ENCODE assay signal across 20 mouse cellular contexts in the genomic region with DNA sequence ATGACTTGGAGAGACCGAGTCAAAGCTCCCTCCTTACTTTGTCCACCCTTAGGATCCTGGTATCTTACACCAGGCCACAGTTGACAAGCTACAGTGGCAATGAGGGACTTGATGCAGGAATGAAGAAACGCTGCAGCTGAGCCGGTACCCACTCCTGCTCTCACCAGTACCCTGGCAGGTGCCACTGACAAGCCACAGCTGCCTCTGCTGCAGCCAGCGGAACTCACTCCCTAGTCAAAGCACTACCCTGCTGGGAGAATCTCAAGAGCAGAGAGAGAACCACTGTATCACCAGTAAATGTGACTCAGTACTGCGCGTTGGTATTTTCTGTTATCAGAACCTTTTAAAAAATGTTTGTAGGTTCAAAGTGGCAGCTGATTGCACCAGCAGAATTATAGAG.
"Had no signal": no experiment of that assay in that cellular context is flagged by ENCODE, and none has a peak within 500 bp of the region (broad histone marks: within the 10 kb centered on the region; RNA-seq: fewer than 3 reads in every experiment).

No protein-coding gene starts in this region.

- DNase-seq: kidney, adult 9 months; kidney, postnatal 14 days; kidney, postnatal 4 days; left cerebral cortex, postnatal 4 days; liver, postnatal 0 days; lung, postnatal 10 days; lung, postnatal 4 days; midbrain, embryonic 14.5 days; retina, postnatal 1 day; right cerebral cortex, postnatal 25 days; spleen, adult 18-20 months; thymus, postnatal 25 days had no signal

- H3K4me2 ChIP-seq: limb, embryonic 12.5 days; limb, embryonic 15.5 days; liver, embryonic 11.5 days; lung, embryonic 15.5 days; midbrain, embryonic 11.5 days; neural tube, embryonic 12.5 days; stomach, embryonic 15.5 days had no signal

- ATAC-seq: liver, postnatal 0 days had no signal

- H3K9me3 ChIP-seq: limb, embryonic 12.5 days; limb, embryonic 15.5 days; lung, embryonic 15.5 days; neural tube, embryonic 12.5 days; stomach, embryonic 15.5 days had no signal

- H3K36me3 ChIP-seq: limb, embryonic 12.5 days; limb, embryonic 15.5 days; lung, embryonic 15.5 days; neural tube, embryonic 12.5 days; stomach, embryonic 15.5 days had no signal

- H3K9ac ChIP-seq: limb, embryonic 12.5 days; limb, embryonic 15.5 days; liver, embryonic 14.5 days; liver, postnatal 0 days; lung, embryonic 15.5 days; neural tube, embryonic 12.5 days; stomach, embryonic 15.5 days had no signal

- H3K27ac ChIP-seq: limb, embryonic 12.5 days; limb, embryonic 15.5 days; liver, embryonic 14.5 days; lung, embryonic 15.5 days; neural tube, embryonic 12.5 days; stomach, embryonic 15.5 days had no signal

- H3K4me1 ChIP-seq: limb, embryonic 12.5 days; limb, embryonic 15.5 days; lung, embryonic 15.5 days; neural tube, embryonic 12.5 days; stomach, embryonic 15.5 days had no signal

- H3K27me3 ChIP-seq: limb, embryonic 12.5 days; limb, embryonic 15.5 days; lung, embryonic 15.5 days; neural tube, embryonic 12.5 days; stomach, embryonic 15.5 days had no signal

- H3K4me3 ChIP-seq: limb, embryonic 12.5 days; limb, embryonic 15.5 days; lung, embryonic 15.5 days; neural tube, embryonic 12.5 days; stomach, embryonic 15.5 days had no signal
